Mouse (Mus musculus): Measurements from ENCODE around the gene Galnt3.

Gene Galnt3

GRCm38 (mm10) chr2:66124591-66125271 is at the start of gene Galnt3:
Gene Galnt3, minus strand, starts transcription at chr2:66124994.
- peak; percentile 27 for DNase-seq (ENCODE audit: inconsistent ontology term)

DNA sequence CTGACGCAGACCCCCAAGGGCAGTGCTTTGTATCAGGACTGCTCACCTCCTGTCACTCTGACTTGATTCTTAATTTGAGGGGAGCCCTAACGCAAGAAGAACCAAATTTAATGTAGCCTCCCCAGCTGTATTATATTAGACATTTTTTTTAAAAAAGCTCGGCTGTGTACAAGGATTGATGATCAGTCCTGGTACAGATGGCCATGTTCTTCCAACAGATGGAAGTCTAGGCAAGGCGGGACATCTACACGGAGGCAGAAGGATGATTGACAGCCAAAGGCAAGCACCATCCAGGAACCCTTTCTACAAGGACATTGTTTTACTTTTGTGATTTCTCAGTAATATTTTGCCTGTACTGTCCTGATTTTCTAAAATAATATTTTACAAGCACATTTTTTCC is 48.3 kb upstream of the Galnt3 start:
- no peak for DNase-seq (ENCODE audit: inconsistent ontology term)

DNA sequence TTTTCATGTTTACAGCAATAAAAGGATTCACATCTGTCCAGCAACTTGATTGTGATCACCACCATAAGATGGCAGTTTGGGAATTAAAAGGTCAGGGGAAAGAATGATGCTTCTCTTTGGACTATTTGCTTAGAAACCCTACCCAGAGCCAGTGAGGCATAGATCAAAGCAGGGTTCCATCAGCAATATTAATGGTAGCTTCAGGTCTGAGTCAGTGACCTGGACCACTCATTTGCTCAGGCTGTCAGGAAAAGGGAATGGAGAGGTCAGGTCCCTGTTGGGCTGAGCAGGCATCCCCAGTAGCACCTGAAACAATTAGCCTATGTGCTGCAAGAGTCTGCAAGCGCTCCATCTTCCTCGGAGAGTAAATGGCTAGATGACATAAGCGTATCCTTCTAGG is 46.8 kb upstream of the Galnt3 start:
- no peak for DNase-seq (ENCODE audit: inconsistent ontology term)

DNA sequence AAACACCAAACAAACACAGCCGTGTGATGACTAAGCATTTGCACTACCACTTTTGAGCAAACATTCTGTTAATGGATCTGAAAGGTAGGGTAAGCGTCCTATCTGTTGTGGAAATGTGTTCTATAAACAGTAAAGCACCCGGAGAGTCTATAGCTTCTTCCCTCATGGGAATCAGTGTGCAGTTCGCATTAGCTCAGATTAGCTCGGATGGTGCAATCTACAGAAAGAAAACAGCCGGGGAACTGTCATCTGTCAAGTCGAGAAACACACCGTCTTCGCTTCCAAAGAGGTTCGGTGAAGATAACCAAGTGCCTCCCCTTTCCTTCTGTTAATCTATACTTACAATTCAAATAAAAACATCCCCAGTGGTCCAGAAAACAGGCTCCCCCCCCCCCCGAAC is 45.9 kb upstream of the Galnt3 start:
- no peak for DNase-seq (ENCODE audit: inconsistent ontology term)

- DNase-seq (ENCODE audit: inconsistent ontology term): no peak
Measured at GRCm38 (mm10) chr2:66165025-66165424, 40.2 kb upstream of the Galnt3 start.

GRCm38 (mm10) chr2:66158140-66158915 is 33.5 kb upstream of the Galnt3 start:
- no peak for DNase-seq (ENCODE audit: inconsistent ontology term)

- DNase-seq (ENCODE audit: inconsistent ontology term): no peak
Measured at GRCm38 (mm10) chr2:66151436-66151835, 26.6 kb upstream of the Galnt3 start.

GRCm38 (mm10) chr2:66150531-66150930 is 25.7 kb upstream of the Galnt3 start:
- no peak for DNase-seq (ENCODE audit: inconsistent ontology term)

DNA sequence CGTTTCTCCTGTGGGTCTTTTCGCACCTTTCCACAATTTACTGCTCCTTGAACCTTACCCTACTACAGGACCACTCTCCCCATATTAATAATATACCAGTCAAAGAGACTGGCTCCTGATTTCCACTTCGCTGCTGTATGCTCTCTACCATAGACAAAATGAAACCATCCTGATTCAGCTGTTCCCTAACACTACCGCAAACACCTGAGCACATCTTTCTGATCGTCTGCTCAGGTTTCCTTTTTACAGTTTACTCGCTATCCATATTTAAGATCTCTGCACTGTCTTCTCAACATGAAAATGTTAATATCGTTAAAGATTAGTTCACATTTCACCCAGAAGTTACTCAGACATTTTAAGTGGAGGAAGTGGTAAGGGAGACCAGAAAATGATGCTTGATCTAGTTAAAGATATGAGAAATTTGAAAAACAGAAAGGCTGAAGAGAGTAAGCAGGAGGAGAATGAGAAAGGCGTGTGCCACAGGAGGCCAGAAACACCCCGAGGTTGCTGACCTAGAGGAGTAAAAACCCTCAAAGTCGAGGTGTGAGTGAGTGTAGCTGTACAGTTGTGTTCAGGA is 23.9 kb upstream of the Galnt3 start:
- DNase-seq (ENCODE audit: inconsistent ontology term): no peak

DNA sequence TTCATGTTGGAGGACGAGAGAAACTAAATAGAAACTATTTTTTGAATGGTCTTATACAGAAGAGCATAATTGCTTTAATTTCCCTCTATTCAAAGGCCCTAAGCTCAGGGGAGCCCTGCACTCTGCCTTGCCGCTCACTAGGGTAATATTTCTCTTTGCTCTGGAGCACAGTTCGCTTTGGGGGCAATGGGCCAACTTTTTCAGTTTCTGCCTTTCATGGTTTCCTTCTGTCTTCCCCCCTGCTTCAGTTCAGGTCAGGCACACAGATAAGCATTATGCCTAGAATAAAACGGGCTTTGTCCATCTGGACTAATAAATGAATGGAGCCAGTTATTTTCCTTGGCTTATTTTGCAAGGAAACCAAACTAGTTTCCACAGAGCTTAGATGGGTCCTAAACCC is 21.7 kb upstream of the Galnt3 start:
- peak; percentile 38 for DNase-seq (ENCODE audit: inconsistent ontology term)

DNA sequence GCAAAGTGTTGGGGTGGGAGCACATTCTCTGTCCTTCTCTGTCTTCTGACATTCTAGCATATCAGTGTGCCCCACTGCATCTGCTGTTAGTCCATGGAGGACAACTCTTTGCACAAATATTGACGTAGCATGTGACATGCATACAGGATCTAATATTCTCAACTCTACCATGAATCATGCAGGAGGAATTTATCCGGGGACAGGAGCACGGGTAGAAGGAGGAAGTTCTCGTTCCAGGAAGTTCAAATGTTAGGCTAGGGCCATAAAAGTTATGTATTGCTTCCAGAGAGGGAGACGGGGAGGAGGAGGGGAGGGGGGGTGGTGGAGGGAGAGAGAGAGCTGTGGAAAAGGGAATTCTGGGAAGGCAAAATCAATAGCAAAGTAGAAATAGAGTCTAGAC is 20.0 kb upstream of the Galnt3 start:
- no peak for DNase-seq (ENCODE audit: inconsistent ontology term)

GRCm38 (mm10) chr2:66143284-66143683 is 18.5 kb upstream of the Galnt3 start:
- DNase-seq (ENCODE audit: inconsistent ontology term): no peak

DNA sequence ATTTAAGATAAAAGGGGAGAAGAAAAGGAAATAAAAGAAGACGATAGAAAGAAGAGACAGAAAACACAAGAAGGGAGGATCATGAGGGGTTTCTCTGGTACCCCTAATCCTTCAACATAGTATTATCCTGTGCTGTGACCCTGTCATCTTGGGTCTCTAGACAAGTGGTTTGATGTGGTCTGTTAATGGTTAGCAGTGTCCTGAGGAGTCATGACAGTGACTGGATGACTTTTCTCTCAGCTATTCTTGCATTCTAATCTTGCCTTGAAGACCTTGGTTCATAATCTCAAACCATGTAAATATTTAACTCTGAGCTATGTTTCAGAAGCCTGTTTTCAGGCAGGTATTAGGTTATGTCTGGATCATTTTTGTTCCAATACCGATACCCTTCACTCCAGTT is 17.9 kb upstream of the Galnt3 start:
- no peak for DNase-seq (ENCODE audit: inconsistent ontology term)

DNA sequence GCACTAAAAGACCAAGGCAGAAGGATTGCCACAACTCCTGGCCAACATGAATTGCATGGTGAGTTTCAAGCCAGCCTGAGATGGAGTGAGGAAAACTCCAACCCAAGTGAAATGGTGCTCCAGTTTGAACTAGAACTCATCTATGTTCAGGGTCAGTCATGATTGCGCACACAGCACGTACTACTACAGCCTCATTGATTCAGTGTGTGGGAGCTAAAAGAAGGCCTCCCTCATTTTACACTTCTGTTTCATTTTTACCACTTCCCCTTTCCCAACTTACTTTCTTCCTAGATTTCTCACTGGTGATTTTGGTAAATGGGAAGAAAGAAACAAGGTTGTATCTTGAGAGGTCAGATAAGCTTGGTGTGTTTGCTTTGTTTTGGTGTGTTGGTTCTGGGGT is 17.5 kb upstream of the Galnt3 start:
- DNase-seq (ENCODE audit: inconsistent ontology term): no peak

DNA sequence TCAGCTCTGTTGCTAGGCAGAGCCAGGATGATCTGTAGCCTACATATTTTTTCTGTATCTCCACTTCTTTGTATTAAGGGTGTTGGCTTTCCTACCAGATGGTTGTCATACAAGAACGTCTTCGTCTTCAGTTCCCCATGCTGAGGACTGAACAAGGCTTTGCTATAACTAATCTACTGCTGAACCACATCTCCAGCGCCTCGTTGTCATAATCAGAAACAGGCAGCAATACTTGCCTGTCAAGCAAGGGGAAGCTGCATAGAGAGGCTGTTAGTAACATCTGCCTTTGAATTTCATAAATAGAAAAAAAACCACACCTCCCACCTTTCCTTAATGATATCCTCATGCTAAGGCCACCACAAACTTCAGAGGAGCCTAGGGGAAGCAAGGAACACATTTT is 15.5 kb upstream of the Galnt3 start:
- no peak for DNase-seq (ENCODE audit: inconsistent ontology term)

- DNase-seq (ENCODE audit: inconsistent ontology term): no peak
Measured at GRCm38 (mm10) chr2:66131862-66132544, 7.2 kb upstream of the Galnt3 start.

DNA sequence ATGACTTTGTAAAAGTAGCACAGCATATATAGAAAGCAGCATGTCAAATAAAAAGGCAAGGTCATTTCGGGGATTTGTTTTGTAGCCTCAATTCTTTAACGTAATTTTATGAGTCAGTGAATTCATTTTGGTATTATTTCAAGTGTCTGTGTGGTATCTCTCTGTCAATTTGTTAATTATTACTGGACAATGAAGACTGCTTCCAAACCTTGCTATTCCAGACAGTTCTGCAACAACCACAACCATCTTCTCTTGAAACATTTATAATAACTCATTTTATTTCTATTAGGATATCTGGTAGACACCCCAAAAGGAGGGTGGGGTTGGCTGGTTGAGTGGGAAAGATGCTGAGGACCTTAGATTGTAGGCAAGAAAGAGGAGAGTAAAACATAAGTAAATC is 4.1 kb upstream of the Galnt3 start:
- no peak for DNase-seq (ENCODE audit: inconsistent ontology term)

- DNase-seq (ENCODE audit: inconsistent ontology term): no peak
Measured at GRCm38 (mm10) chr2:66127541-66127940, 2.7 kb upstream of the Galnt3 start.

- no peak for DNase-seq (ENCODE audit: inconsistent ontology term)
Measured at GRCm38 (mm10) chr2:66126936-66127335, 2.1 kb upstream of the Galnt3 start.

DNA sequence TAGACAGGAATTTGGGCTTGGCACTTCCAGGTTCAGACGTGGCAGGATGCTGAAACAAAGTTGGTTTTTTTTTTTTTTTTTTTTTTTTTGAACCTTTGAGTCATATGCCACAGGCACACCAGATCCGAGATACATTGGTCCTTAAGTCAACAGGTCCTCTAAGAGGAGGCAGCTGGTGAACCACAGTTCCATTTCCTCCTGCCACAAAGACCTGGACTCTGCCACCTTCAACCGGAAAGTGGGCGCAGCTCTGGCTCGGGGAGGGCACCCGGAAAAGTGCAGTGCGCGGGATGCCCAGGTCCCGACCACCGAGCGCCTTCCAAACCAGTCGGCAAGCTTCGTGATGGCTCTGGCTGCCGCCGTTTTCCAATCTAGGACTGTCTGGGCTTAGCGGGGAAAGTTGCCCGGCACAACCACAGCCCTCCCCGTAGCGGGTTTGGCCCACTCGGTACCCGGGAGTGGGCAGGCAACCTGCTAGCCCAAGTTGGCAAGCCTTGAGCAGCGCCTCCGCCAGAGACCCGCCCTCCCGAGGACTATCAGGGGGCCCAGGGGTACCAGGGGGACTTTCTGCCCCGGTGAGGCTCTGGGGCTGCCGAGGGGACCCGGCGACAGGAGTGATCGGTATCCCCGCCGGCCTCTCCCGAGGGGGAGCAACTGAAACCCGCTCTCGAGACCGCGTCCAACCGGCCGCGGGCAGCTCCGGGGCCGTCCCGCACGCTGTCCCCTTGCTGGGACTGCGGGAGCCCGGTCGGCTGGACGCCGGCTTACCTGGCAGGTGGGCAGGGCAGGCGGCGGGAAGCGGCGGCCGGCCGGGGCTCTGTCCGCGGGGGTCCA is 821 bp downstream of the Galnt3 start:
- peak; percentile 46 for DNase-seq (ENCODE audit: inconsistent ontology term)

GRCm38 (mm10) chr2:66117686-66118085 is 7.1 kb downstream of the Galnt3 start:
- DNase-seq (ENCODE audit: inconsistent ontology term): peak; percentile 72
